Mouse (Mus musculus) left cerebral cortex, postnatal 14 days (tissue): ENCODE data around the gene Slc41a3. TPM values are rescaled to one million over a fixed set of nuclear protein-coding genes. Genes with fewer than 3 reads are reported as not detected.

Experiments
- DNase-seq, 2 experiments: peaks; one replicate each; pipeline ENCODE4 v3.0.0; 2021 to 2022; ENCODE audit warnings: low spot score in 2 of 2, mixed read lengths in 1 of 2
- intact Hi-C: fragments of 180-260 bp; cut with DNase I; formaldehyde crosslinking; loops from one replicate; pipeline ENCODE4 v1.15.1; 2025
- total RNA-seq, 2 experiments: library from RNA; stranded (reverse); gene quantifications; 2 replicates each; pipeline ENCODE4 v1.2.3; 2021

Slc41a3 gene
- total RNA-seq, 2 experiments from 2014 or later = 5.7 to 6.2 TPM

- DNase-seq = no peak
- intact Hi-C loops = no loop called here
Observed at GRCm38 (mm10) chr6:90590707-90591106, 13.8 kb upstream of the Slc41a3 start.

- intact Hi-C loops = no loop called here
- no peak for DNase-seq
Observed at GRCm38 (mm10) chr6:90594972-90595371, 9.6 kb upstream of the Slc41a3 start.

- intact Hi-C loops = no loop called here
- DNase-seq = no peak
Observed at GRCm38 (mm10) chr6:90597060-90597459, 7.5 kb upstream of the Slc41a3 start.

GRCm38 (mm10) chr6:90597592-90597991, 6.9 kb upstream of the Slc41a3 start:
- no peak for DNase-seq
- intact Hi-C loops = no loop called here

- no peak for DNase-seq
- intact Hi-C loops = no loop called here
Observed at GRCm38 (mm10) chr6:90598197-90598596, 6.3 kb upstream of the Slc41a3 start.

GRCm38 (mm10) chr6:90600351-90600750, 4.2 kb upstream of the Slc41a3 start:
- intact Hi-C loops = no loop called here
- no peak for DNase-seq

- intact Hi-C loops = no loop called here
Observed at GRCm38 (mm10) chr6:90601736-90602135, 2.8 kb upstream of the Slc41a3 start.

GRCm38 (mm10) chr6:90602304-90602703, 2.2 kb upstream of the Slc41a3 start:
- DNase-seq = no peak
- intact Hi-C loops = no loop called here

More at GRCm38 (mm10) chr6:90601736-90602135, 2.8 kb upstream of the Slc41a3 start:
- DNase-seq = no peak

- DNase-seq = no peak
- intact Hi-C loops = no loop called here
Observed at GRCm38 (mm10) chr6:90603126-90603525, 1.4 kb upstream of the Slc41a3 start.

GRCm38 (mm10) chr6:90604130-90604529, 395 bp upstream of the Slc41a3 start:
- DNase-seq = no peak
- intact Hi-C loops = no loop called here

- DNase-seq = no peak
- intact Hi-C loops = loop anchor here (5.0 kb wide), 1 partner anchor 52 kb away; no protein-coding TSS in a partner anchor
Observed at GRCm38 (mm10) chr6:90605298-90605665, 757 bp downstream of the Slc41a3 start.

GRCm38 (mm10) chr6:90606538-90606937, 2.0 kb downstream of the Slc41a3 start:
- peak; percentile 65 to 68 for DNase-seq
- intact Hi-C loops = loop anchor here (2.0 to 5.0 kb wide), 2 partner anchors 51 to 122 kb away; no protein-coding TSS in a partner anchor

- peak; percentile 52 to 69 for DNase-seq
- intact Hi-C loops = loop anchor here (2.0 to 5.0 kb wide), 2 partner anchors 50 to 122 kb away; no protein-coding TSS in a partner anchor
Observed at GRCm38 (mm10) chr6:90607196-90607595, 2.7 kb downstream of the Slc41a3 start.

- no peak for DNase-seq
- intact Hi-C loops = loop anchor here (5.0 kb wide), 1 partner anchor 49 kb away; no protein-coding TSS in a partner anchor
Observed at GRCm38 (mm10) chr6:90608186-90608585, 3.7 kb downstream of the Slc41a3 start.

GRCm38 (mm10) chr6:90610248-90610647, 5.7 kb downstream of the Slc41a3 start:
- intact Hi-C loops = no loop called here
- no peak for DNase-seq

- no peak for DNase-seq
- intact Hi-C loops = no loop called here
Observed at GRCm38 (mm10) chr6:90613277-90613676, 8.8 kb downstream of the Slc41a3 start.

GRCm38 (mm10) chr6:90615362-90615761, 10.8 kb downstream of the Slc41a3 start:
- intact Hi-C loops = no loop called here
- no peak for DNase-seq

- DNase-seq = no peak
- intact Hi-C loops = no loop called here
Observed at GRCm38 (mm10) chr6:90615991-90616390, 11.5 kb downstream of the Slc41a3 start.

- DNase-seq = no peak
- intact Hi-C loops = no loop called here
Observed at GRCm38 (mm10) chr6:90616481-90616880, 12.0 kb downstream of the Slc41a3 start.

- intact Hi-C loops = no loop called here
Observed at GRCm38 (mm10) chr6:90618274-90618673, 13.7 kb downstream of the Slc41a3 start.

GRCm38 (mm10) chr6:90618821-90619636, 14.5 kb downstream of the Slc41a3 start:
- peak; percentile 37 to 55 for DNase-seq
- intact Hi-C loops = no loop called here

More at GRCm38 (mm10) chr6:90618274-90618673, 13.7 kb downstream of the Slc41a3 start:
- DNase-seq = no peak
